Mouse (Mus musculus) spleen, adult 18-20 months (tissue): ENCODE data around the gene Trub2.

ENCODE experiments used
- DNase-seq, 2 experiments: peaks; one replicate each; pipeline ENCODE4 v3.0.0; 2022; ENCODE audit warnings: mixed read lengths in 2 of 2

Trub2 gene

GRCm38 (mm10) chr2:29718581-29718980, 69.7 kb downstream of the Trub2 start:
- DNase-seq, result no peak

GRCm38 (mm10) chr2:29716691-29717090, 71.6 kb downstream of the Trub2 start:
- no peak for DNase-seq

- DNase-seq, result no peak
These were observed 72.2 kb downstream of the Trub2 start for GRCm38 (mm10) chr2:29716143-29716542.

GRCm38 (mm10) chr2:29714127-29714526, 74.2 kb downstream of the Trub2 start:
- DNase-seq, result no peak

GRCm38 (mm10) chr2:29713501-29713900, 74.8 kb downstream of the Trub2 start:
- DNase-seq, result no peak

GRCm38 (mm10) chr2:29711877-29712276, 76.4 kb downstream of the Trub2 start:
- no peak for DNase-seq
